Mouse (Mus musculus) heart, adult 2 months (tissue): ENCODE measurements around the gene Rassf1. TPM values are rescaled to one million over a fixed set of nuclear protein-coding genes. Genes with fewer than 3 reads are reported as not detected.

Experiments
- DNase-seq, 2 experiments: peaks; one replicate each; pipeline ENCODE4 v3.0.0; 2021
- H3K27ac ChIP-seq: fragments of 200-600 bp; 2 replicates; pipeline ENCODE4 v1.8.1; 2022
- H3K27me3 ChIP-seq: fragments of 200-500 bp; 2 replicates; pipeline ENCODE4 v1.6.1; 2012; ENCODE audit warnings: mild to moderate bottlenecking, low read length, inconsistent platforms, mixed read lengths; ENCODE audit not compliant: control insufficient read depth, insufficient read depth
- H3K36me3 ChIP-seq: fragments of 200-500 bp; 2 replicates; pipeline ENCODE4 v1.6.1; 2012; ENCODE audit warnings: low read length, inconsistent platforms; ENCODE audit not compliant: control insufficient read depth, insufficient read depth
- H3K4me1 ChIP-seq: fragments of 200-500 bp; 2 replicates; pipeline ENCODE4 v1.6.1; 2011; ENCODE audit warnings: low read length; ENCODE audit not compliant: control insufficient read depth, insufficient read depth
- H3K4me3 ChIP-seq: fragments of 200-600 bp; 2 replicates; pipeline ENCODE4 v1.8.1; 2022
- H3K79me2 ChIP-seq: fragments of 200-500 bp; replicated peaks from 2 replicates; pipeline ENCODE4 v1.6.1; 2012; ENCODE audit warnings: mild to moderate bottlenecking, inconsistent platforms, low read length, moderate library complexity, mixed read lengths; ENCODE audit not compliant: control insufficient read depth, insufficient read depth
- H3K9ac ChIP-seq: fragments of 200-500 bp; 2 replicates; pipeline ENCODE4 v1.6.1; 2012; ENCODE audit warnings: low read depth, mild to moderate bottlenecking, control low read depth, inconsistent platforms, low read length, mixed read lengths
- CTCF ChIP-seq: fragments of 200-600 bp; IDR thresholded peaks from 2 replicates; pipeline ENCODE4 v1.8.1; 2022; ENCODE audit warnings: antibody characterized with exemption, mild to moderate bottlenecking, moderate library complexity
- EP300 ChIP-seq: fragments of 200-500 bp; IDR thresholded peaks from 2 replicates; pipeline ENCODE4 v1.6.1; 2011; ENCODE audit warnings: low read depth, low read length, control low read depth; ENCODE audit not compliant: insufficient read depth
- POLR2A ChIP-seq: fragments of 200-500 bp; IDR thresholded peaks from 2 replicates; pipeline ENCODE4 v1.6.1; 2011; ENCODE audit warnings: mild to moderate bottlenecking, low read depth, low read length, control low read depth; ENCODE audit not compliant: insufficient read depth
- WGBS: fragments of 180-500 bp; shearing (Covaris S2); methylation state at CpG from one replicate; pipeline ENCODE4 v1.1.7; 2018; 5-methylcytosine and 5-hydroxymethylcytosine counted together
- intact Hi-C: fragments of 180-260 bp; cut with DNase I; formaldehyde crosslinking; loops from one replicate; pipeline ENCODE4 v1.15.1; 2025
- polyA plus RNA-seq: library from polyadenylated mRNA; depleted of rRNA; stranded (reverse); fragments of >200 nt; gene quantifications from 2 replicates; pipeline ENCODE4 v1.2.3, GENCODE M21; 2012; rRNA removed
- total RNA-seq, 2 experiments: library from RNA; stranded (reverse); gene quantifications; 2 replicates each; pipeline ENCODE4 v1.2.3; 2021

Rassf1 gene
- total and polyA plus RNA-seq, 3 experiments = 12.6 to 15.5 (median 13.4) TPM

GRCm38 (mm10) chr9:107608741-107609432, 57.5 kb downstream of the Rassf1 start, which contains the start of gene Sema3b:
Gene Sema3b, minus strand, starts transcription at chr9:107609229.
- H3K79me2 ChIP-seq = no peaks in the 10 kb centered on the region
- no peaks in the 10 kb centered on the region for H3K36me3 ChIP-seq
- H3K27ac ChIP-seq = peak within 1 kb of the TSS; percentile 64
- H3K27me3 ChIP-seq = no peaks in the 10 kb centered on the region
- peaks cover 13% of the 10 kb centered on the region for H3K4me1 ChIP-seq
- TF ChIP-seq CTCF (no peak), EP300 (0 out of 2 replicates have a peak, but pooled peaks have one; percentile 5)
- intact Hi-C loops = no loop called here
- no peak for DNase-seq
- 49% methylated on average over 12 of the region's 12 CpGs for WGBS
- H3K4me3 ChIP-seq = no peak within 1 kb of the TSS
- peak within 1 kb of the TSS; percentile 38; the same call in 1 of the 2 replicates for H3K9ac ChIP-seq

GRCm38 (mm10) chr9:107609433-107609830, 58.1 kb downstream of the Rassf1 start:
- intact Hi-C loops = no loop called here
- Histone ChIP-seq H3K36me3 (no peaks in the 10 kb centered on the region), H3K27ac (no peak overlapping the region), H3K4me3 (no peak overlapping the region), H3K27me3 (no peaks in the 10 kb centered on the region), H3K4me1 (peaks cover 13% of the 10 kb centered on the region), H3K9ac (no peak overlapping the region), H3K79me2 (no peaks in the 10 kb centered on the region)
- WGBS = 74% methylated on average over 4 of the region's 4 CpGs
- TF ChIP-seq CTCF = no peak
- TF ChIP-seq POLR2A = no peak
- TF ChIP-seq EP300 = no peak
- no peak for DNase-seq

DNA sequence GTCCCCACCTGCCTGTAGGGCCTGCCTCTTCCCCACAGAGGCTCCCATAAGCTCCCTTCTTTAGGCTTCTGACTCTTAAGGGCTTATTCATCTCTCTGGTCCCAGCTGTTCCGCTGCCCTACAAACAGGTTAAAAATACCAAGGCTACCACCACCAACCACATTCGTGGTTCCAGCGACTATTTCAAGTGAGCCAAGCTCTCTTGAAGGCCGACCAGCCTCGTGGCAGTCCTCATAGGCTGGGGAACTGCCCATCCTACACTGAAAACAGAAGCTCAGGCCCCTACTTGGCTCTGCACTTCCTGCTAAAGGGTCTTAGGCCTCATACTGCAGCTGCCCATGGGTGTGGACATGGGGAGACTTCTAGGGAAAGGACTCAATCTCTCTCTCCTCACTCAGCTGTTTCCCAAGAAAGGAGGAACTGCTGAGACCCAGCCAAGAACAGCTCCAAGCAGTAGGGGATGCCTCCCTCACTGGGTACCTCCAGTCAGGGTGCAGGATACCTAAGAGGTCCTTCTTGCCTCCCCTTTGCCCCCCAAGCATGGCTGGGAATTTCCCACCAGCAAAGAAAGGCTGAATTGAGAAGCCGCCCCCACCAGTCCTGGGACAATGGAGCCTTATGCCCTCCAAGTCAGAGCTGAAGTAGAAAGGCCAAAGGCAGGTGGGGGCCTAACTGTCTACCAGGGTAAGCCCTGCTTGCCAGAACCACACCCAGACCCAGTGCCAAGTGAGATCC, 60.3 kb downstream of the Rassf1 start:
- peak in 1 of 2 experiments; percentile 76 for DNase-seq
- TF ChIP-seq POLR2A (no peak), EP300 (no peak), CTCF (no peak)

More for the DNA sequence above, 60.3 kb downstream of the Rassf1 start:
- H3K27me3 ChIP-seq = no peaks in the 10 kb centered on the region
- H3K27ac ChIP-seq = peak overlapping the region; percentile 98
- no peaks in the 10 kb centered on the region for H3K79me2 ChIP-seq
- H3K36me3 ChIP-seq = no peaks in the 10 kb centered on the region
- intact Hi-C loops = loop anchor here (1.0 kb wide), 1 partner anchor 22 kb away; no protein-coding TSS in a partner anchor
- peak overlapping the region; percentile 69 for H3K9ac ChIP-seq
- 33% methylated on average over 6 of the region's 6 CpGs for WGBS
- H3K4me1 ChIP-seq = peaks cover 13% of the 10 kb centered on the region
- H3K4me3 ChIP-seq = peak overlapping the region; percentile 52; the same call in 1 of the 2 replicates

Other genes starting within 250 kb of the Rassf1 start
- gene Hemk1, start 213.2 kb upstream of the Rassf1 start, total RNA-seq = 10 to 100 TPM; 21.2 to 21.4 TPM
- gene Hemk1, start 213.2 kb upstream of the Rassf1 start, polyA plus RNA-seq = 30.3 and 37.0 TPM in 2 replicates
- 1 to 10 TPM; 5.2 to 6.5 TPM for gene 6430571L13Rik, start 211.0 kb upstream of the Rassf1 start, total RNA-seq
- 4.1 and 5.0 TPM in 2 replicates for gene 6430571L13Rik, start 211.0 kb upstream of the Rassf1 start, polyA plus RNA-seq
- gene Cacna2d2, start 151.9 kb upstream of the Rassf1 start, total RNA-seq = 10 to 100 TPM; 12.9 to 14.1 TPM
- gene Cacna2d2, start 151.9 kb upstream of the Rassf1 start, polyA plus RNA-seq = 10.5 and 13.3 TPM in 2 replicates
- gene Tmem115, start 17.6 kb upstream of the Rassf1 start, total RNA-seq = 10 to 100 TPM; 20.3 to 22.9 TPM
- gene Tmem115, start 17.6 kb upstream of the Rassf1 start, polyA plus RNA-seq = 25.9 and 28.3 TPM in 2 replicates
- 1 to 10 TPM; 3.2 to 4.3 TPM for gene Cyb561d2, start 9.4 kb upstream of the Rassf1 start, total RNA-seq
- gene Cyb561d2, start 9.4 kb upstream of the Rassf1 start, polyA plus RNA-seq = 10.6 and 11.0 TPM in 2 replicates
- 10 to 100 TPM; 17.2 to 22.1 TPM for gene Nprl2, start 9.3 kb upstream of the Rassf1 start, total RNA-seq
- gene Nprl2, start 9.3 kb upstream of the Rassf1 start, polyA plus RNA-seq = 33.6 and 40.9 TPM in 2 replicates
- not detected for gene Zmynd10, start 4.3 kb upstream of the Rassf1 start, total RNA-seq
- 0.64 and 1.3 TPM in 2 replicates for gene Zmynd10, start 4.3 kb upstream of the Rassf1 start, polyA plus RNA-seq
- 10 to 100 TPM; 31.7 to 39.1 TPM for gene Tusc2, start 11.7 kb downstream of the Rassf1 start, total RNA-seq
- gene Tusc2, start 11.7 kb downstream of the Rassf1 start, polyA plus RNA-seq = 45.8 and 60.4 TPM in 2 replicates
- gene Hyal2, start 16.4 kb downstream of the Rassf1 start, total RNA-seq = 10 to 100 TPM; 40.8 to 43.6 TPM
- 39.2 and 40.2 TPM in 2 replicates for gene Hyal2, start 16.4 kb downstream of the Rassf1 start, polyA plus RNA-seq
- gene Hyal1, start 25.4 kb downstream of the Rassf1 start, total RNA-seq = 1 to 10 TPM; 5.1 to 5.9 TPM
- gene Hyal1, start 25.4 kb downstream of the Rassf1 start, polyA plus RNA-seq = 6.9 and 8.2 TPM in 2 replicates
- 10 to 100 TPM; 14.9 to 17.4 TPM for gene Naa80, start 27.3 kb downstream of the Rassf1 start, total RNA-seq
- gene Naa80, start 27.3 kb downstream of the Rassf1 start, polyA plus RNA-seq = 30.0 and 45.4 TPM in 2 replicates
- gene Hyal3, start 29.3 kb downstream of the Rassf1 start, total RNA-seq = under 1 TPM; 0.29 to 0.34 TPM
- 0.26 and 0.31 TPM in 2 replicates for gene Hyal3, start 29.3 kb downstream of the Rassf1 start, polyA plus RNA-seq
- gene Ifrd2, start 36.1 kb downstream of the Rassf1 start, total RNA-seq = 10 to 100 TPM; 39.9 to 51.4 TPM
- 43.7 and 54.5 TPM in 2 replicates for gene Ifrd2, start 36.1 kb downstream of the Rassf1 start, polyA plus RNA-seq
- gene Sema3b, start 57.7 kb downstream of the Rassf1 start, total RNA-seq = 10 to 100 TPM; 19.9 to 24.2 TPM
- gene Sema3b, start 57.7 kb downstream of the Rassf1 start, polyA plus RNA-seq = 33.7 and 39.1 TPM in 2 replicates
- gene Gnai2, start 83.8 kb downstream of the Rassf1 start, total RNA-seq = 100 to 1,000 TPM; 243 to 250 TPM
- 311 and 386 TPM in 2 replicates for gene Gnai2, start 83.8 kb downstream of the Rassf1 start, polyA plus RNA-seq
- 10 to 100 TPM; 71.5 to 88.3 TPM for gene Slc38a3, start 118.0 kb downstream of the Rassf1 start, total RNA-seq
- 162 and 314 TPM in 2 replicates for gene Slc38a3, start 118.0 kb downstream of the Rassf1 start, polyA plus RNA-seq
- gene Gnat1, start 128.2 kb downstream of the Rassf1 start, total RNA-seq = not detected
- gene Gnat1, start 128.2 kb downstream of the Rassf1 start, polyA plus RNA-seq = not detected in 2 replicates
- gene Sema3f, start 158.9 kb downstream of the Rassf1 start, total RNA-seq = 10 to 100 TPM; 13.4 to 16.8 TPM
- 29.1 and 31.8 TPM in 2 replicates for gene Sema3f, start 158.9 kb downstream of the Rassf1 start, polyA plus RNA-seq
- 10 to 100 TPM; 38.9 to 54.6 TPM for gene Rbm5, start 219.4 kb downstream of the Rassf1 start, total RNA-seq
- gene Rbm5, start 219.4 kb downstream of the Rassf1 start, polyA plus RNA-seq = 50.5 and 68.3 TPM in 2 replicates